Mouse (Mus musculus) intestine, embryonic 16.5 days (tissue): ENCODE measurements around the gene Vps8. TPM values are rescaled to one million over a fixed set of nuclear protein-coding genes. Genes with fewer than 3 reads are reported as not detected.

Experiments
- ATAC-seq: fragments of 200-750 bp; cut with Nextera tagmentation; 2 replicates; pipeline ENCODE4 v1.8.0; 2017; ENCODE audit warnings: moderate TSS enrichment, moderate library complexity
- H3K27ac ChIP-seq: fragments of 300-500 bp; sonication (generic); 2 replicates; pipeline ENCODE4 v1.5.1; 2014; ENCODE audit warnings: mild to moderate bottlenecking, low read length
- H3K27me3 ChIP-seq: fragments of 300-500 bp; sonication (generic); replicated peaks from 2 replicates; pipeline ENCODE4 v1.6.1; 2014; ENCODE audit warnings: low read length, control low read depth, mixed read lengths; ENCODE audit not compliant: control insufficient read depth, insufficient read depth
- H3K36me3 ChIP-seq: fragments of 300-500 bp; sonication (generic); 2 replicates; pipeline ENCODE4 v1.6.1; 2014; ENCODE audit warnings: low read length, control low read depth; ENCODE audit not compliant: control insufficient read depth, insufficient read depth
- H3K4me1 ChIP-seq: fragments of 300-500 bp; sonication (generic); 2 replicates; pipeline ENCODE4 v1.6.1; 2014; ENCODE audit warnings: low read length, control low read depth, mixed read lengths; ENCODE audit not compliant: control insufficient read depth, insufficient read depth
- H3K4me2 ChIP-seq: fragments of 300-500 bp; sonication (generic); 2 replicates; pipeline ENCODE4 v1.6.1; 2014; ENCODE audit warnings: low read depth, low read length, control low read depth
- H3K4me3 ChIP-seq: fragments of 300-500 bp; sonication (generic); 2 replicates; pipeline ENCODE4 v1.5.1; 2014; ENCODE audit warnings: mild to moderate bottlenecking, low read length
- H3K9ac ChIP-seq: fragments of 300-500 bp; sonication (generic); 2 replicates; pipeline ENCODE4 v1.6.1; 2014; ENCODE audit warnings: low read depth, low read length
- H3K9me3 ChIP-seq: fragments of 300-500 bp; sonication (generic); 2 replicates; pipeline ENCODE4 v1.6.1; 2016; ENCODE audit warnings: low read length, control low read depth; ENCODE audit not compliant: control insufficient read depth
- WGBS: fragments of 180-500 bp; shearing (Covaris S2); extraction: QIAGEN DNeasy Blood & Tissue Kit; methylation state at CpG from one replicate; pipeline ENCODE4 v1.1.7; 2014; 5-methylcytosine and 5-hydroxymethylcytosine counted together
- polyA plus RNA-seq: library from polyadenylated mRNA; unstranded; fragments of >200 nt; fragmentation: Nextera tagmentation; extraction: Ambion mirVana; gene quantifications from 2 replicates; pipeline ENCODE4 v1.2.1, GENCODE M21; 2015

Vps8 gene
- polyA plus RNA-seq, 1 experiment from 2014 or later = 16.6 TPM

GRCm38 (mm10) chr16:21478376-21478775 lies 55.5 kb downstream of the Vps8 start:
- H3K9me3 ChIP-seq = no peaks in the 10 kb centered on the region
- H3K9ac ChIP-seq = no peak overlapping the region
- H3K4me3 ChIP-seq = no peak overlapping the region
- no peak overlapping the region for H3K27ac ChIP-seq
- ATAC-seq = no peak
- H3K36me3 ChIP-seq = peaks cover 8% of the 10 kb centered on the region; the same call in 1 of the 2 replicates
- H3K27me3 ChIP-seq = no peaks in the 10 kb centered on the region
- H3K4me1 ChIP-seq = no peaks in the 10 kb centered on the region
- 80% methylated on average over 9 of the region's 9 CpGs for WGBS
- no peak overlapping the region for H3K4me2 ChIP-seq

GRCm38 (mm10) chr16:21483803-21484202 lies 60.9 kb downstream of the Vps8 start:
- ATAC-seq = no peak
- Histone ChIP-seq H3K4me2 (no peak overlapping the region), H3K36me3 (no peaks in the 10 kb centered on the region), H3K4me1 (no peaks in the 10 kb centered on the region), H3K9me3 (no peaks in the 10 kb centered on the region), H3K4me3 (no peak overlapping the region), H3K27me3 (no peaks in the 10 kb centered on the region), H3K9ac (no peak overlapping the region), H3K27ac (no peak overlapping the region)
- WGBS = 92% methylated on average over 5 of the region's 5 CpGs

- H3K27ac ChIP-seq = no peak overlapping the region
- ATAC-seq = no peak
- no peaks in the 10 kb centered on the region for H3K27me3 ChIP-seq
- no peaks in the 10 kb centered on the region for H3K36me3 ChIP-seq
- no peak overlapping the region for H3K9ac ChIP-seq
- H3K4me1 ChIP-seq = no peaks in the 10 kb centered on the region
- 62% methylated on average over 5 of the region's 5 CpGs for WGBS
- no peaks in the 10 kb centered on the region for H3K9me3 ChIP-seq
- H3K4me2 ChIP-seq = no peak overlapping the region
- H3K4me3 ChIP-seq = no peak overlapping the region
Measured at GRCm38 (mm10) chr16:21485716-21486115, 62.8 kb downstream of the Vps8 start.

- ATAC-seq = no peak
Measured at GRCm38 (mm10) chr16:21488413-21488812, 65.5 kb downstream of the Vps8 start.

GRCm38 (mm10) chr16:21492346-21492745 lies 69.4 kb downstream of the Vps8 start:
- Histone ChIP-seq H3K27ac (no peak overlapping the region), H3K36me3 (no peaks in the 10 kb centered on the region), H3K4me3 (no peak overlapping the region), H3K9ac (no peak overlapping the region), H3K9me3 (no peaks in the 10 kb centered on the region), H3K4me2 (no peak overlapping the region), H3K27me3 (no peaks in the 10 kb centered on the region), H3K4me1 (no peaks in the 10 kb centered on the region)
- no peak for ATAC-seq
- WGBS = 84% methylated on average over 5 of the region's 5 CpGs

More at GRCm38 (mm10) chr16:21488413-21488812, 65.5 kb downstream of the Vps8 start:
- H3K36me3 ChIP-seq = no peaks in the 10 kb centered on the region
- no peaks in the 10 kb centered on the region for H3K27me3 ChIP-seq
- no peak overlapping the region for H3K4me3 ChIP-seq
- H3K27ac ChIP-seq = no peak overlapping the region
- H3K9ac ChIP-seq = no peak overlapping the region
- no peaks in the 10 kb centered on the region for H3K9me3 ChIP-seq
- no peaks in the 10 kb centered on the region for H3K4me1 ChIP-seq
- H3K4me2 ChIP-seq = no peak overlapping the region
- 50% methylated on average over 4 of the region's 4 CpGs for WGBS

- Histone ChIP-seq H3K27ac (no peak overlapping the region), H3K9ac (no peak overlapping the region), H3K36me3 (no peaks in the 10 kb centered on the region), H3K9me3 (no peaks in the 10 kb centered on the region), H3K27me3 (no peaks in the 10 kb centered on the region), H3K4me3 (no peak overlapping the region), H3K4me1 (no peaks in the 10 kb centered on the region), H3K4me2 (no peak overlapping the region)
- ATAC-seq = no peak
- 56% methylated on average over 2 of the region's 2 CpGs for WGBS
Measured at GRCm38 (mm10) chr16:21492894-21493293, 70.0 kb downstream of the Vps8 start.

GRCm38 (mm10) chr16:21494681-21495080 lies 71.8 kb downstream of the Vps8 start:
- Histone ChIP-seq H3K4me1 (peaks cover 5% of the 10 kb centered on the region), H3K27me3 (no peaks in the 10 kb centered on the region), H3K4me2 (no peak overlapping the region), H3K9me3 (no peaks in the 10 kb centered on the region), H3K9ac (no peak overlapping the region), H3K36me3 (no peaks in the 10 kb centered on the region), H3K27ac (no peak overlapping the region), H3K4me3 (no peak overlapping the region)
- 96% methylated on average over 6 of the region's 6 CpGs for WGBS
- no peak for ATAC-seq

GRCm38 (mm10) chr16:21496799-21497198 lies 73.9 kb downstream of the Vps8 start:
- WGBS = 87% methylated on average over 9 of the region's 9 CpGs
- Histone ChIP-seq H3K27me3 (no peaks in the 10 kb centered on the region), H3K36me3 (no peaks in the 10 kb centered on the region), H3K9ac (no peak overlapping the region), H3K4me1 (peaks cover 8% of the 10 kb centered on the region), H3K27ac (no peak overlapping the region), H3K9me3 (no peaks in the 10 kb centered on the region), H3K4me3 (no peak overlapping the region), H3K4me2 (no peak overlapping the region)
- ATAC-seq = no peak

GRCm38 (mm10) chr16:21497627-21498026 lies 74.7 kb downstream of the Vps8 start:
- H3K4me2 ChIP-seq = no peak overlapping the region
- H3K9me3 ChIP-seq = no peaks in the 10 kb centered on the region
- peaks cover 8% of the 10 kb centered on the region for H3K4me1 ChIP-seq
- H3K9ac ChIP-seq = no peak overlapping the region
- H3K4me3 ChIP-seq = no peak overlapping the region
- no peaks in the 10 kb centered on the region for H3K27me3 ChIP-seq
- no peaks in the 10 kb centered on the region for H3K36me3 ChIP-seq
- H3K27ac ChIP-seq = no peak overlapping the region
- 69% methylated on average over 3 of the region's 3 CpGs for WGBS
- no peak for ATAC-seq

GRCm38 (mm10) chr16:21498984-21499383 lies 76.1 kb downstream of the Vps8 start:
- Histone ChIP-seq H3K4me1 (peaks cover 8% of the 10 kb centered on the region), H3K4me3 (no peak overlapping the region), H3K9me3 (no peaks in the 10 kb centered on the region), H3K36me3 (no peaks in the 10 kb centered on the region), H3K9ac (no peak overlapping the region), H3K4me2 (no peak overlapping the region), H3K27me3 (no peaks in the 10 kb centered on the region), H3K27ac (peak overlapping the region; percentile 78)
- peak; percentile 42; the same call in 1 of the 2 replicates for ATAC-seq
- WGBS = 66% methylated on average over 4 of the region's 4 CpGs
